Mouse (Mus musculus) spleen, embryonic (tissue): Measurements from ENCODE around the gene Hacd3.

ENCODE experiments used
- CTCF ChIA-PET: fragments of 350-600 bp; sonication (Branson Sonifier 250); formaldehyde crosslinking; loops from one replicate; lab custom pipeline; 2022; lab: Charles Lee

Gene Hacd3

DNA sequence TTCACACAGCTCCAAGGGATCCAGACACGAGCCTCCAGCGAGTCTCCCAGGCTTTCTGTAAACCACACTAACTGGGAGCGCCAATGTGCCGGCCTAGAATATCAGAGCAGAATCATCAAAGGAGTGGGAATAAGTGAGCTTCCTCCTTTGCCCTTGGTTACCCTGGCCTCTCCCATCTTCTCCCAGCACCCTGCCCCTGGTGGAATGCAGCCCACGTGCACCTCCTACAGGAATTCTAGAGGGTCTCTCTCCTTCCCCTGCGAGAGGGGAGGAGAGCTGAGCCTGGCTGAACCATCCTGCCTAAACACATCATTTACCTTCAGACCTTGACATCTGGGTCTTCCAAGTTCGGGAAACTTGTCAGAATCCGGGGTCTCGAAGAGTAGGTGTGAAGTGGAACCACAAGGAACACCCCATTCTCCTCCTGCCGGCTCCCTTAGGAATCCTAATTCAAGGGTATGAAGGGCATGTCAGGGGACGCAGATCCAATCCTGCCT lies 70.3 kb downstream of the Hacd3 start, which contains the start of gene Slc24a1:
Slc24a1 (minus strand) TSS at position 447 of the 497 bp plus-strand sequence.
- CTCF ChIA-PET = no interaction called here

GRCm38 (mm10) chr9:64947483-64948095 lies 73.9 kb downstream of the Hacd3 start:
- CTCF ChIA-PET = interaction anchor here (0.6 kb wide), 3 partner anchors 16 to 198 kb away, joined by 3 to 10 read pairs (median 5); no protein-coding TSS in a partner anchor

GRCm38 (mm10) chr9:64943997-64944396 lies 77.5 kb downstream of the Hacd3 start:
- CTCF ChIA-PET = interaction anchor here (0.7 kb wide), 1 partner anchor 502 kb away, joined by 3 read pairs; no protein-coding TSS in a partner anchor

GRCm38 (mm10) chr9:64941650-64942049 lies 79.8 kb downstream of the Hacd3 start:
- CTCF ChIA-PET = no interaction called here

- CTCF ChIA-PET = no interaction called here
Observed at GRCm38 (mm10) chr9:64940731-64941346, 80.7 kb downstream of the Hacd3 start.

- CTCF ChIA-PET = no interaction called here
Observed at GRCm38 (mm10) chr9:64939790-64940189, 81.7 kb downstream of the Hacd3 start.

GRCm38 (mm10) chr9:64939281-64939680 lies 82.2 kb downstream of the Hacd3 start:
- CTCF ChIA-PET = no interaction called here

DNA sequence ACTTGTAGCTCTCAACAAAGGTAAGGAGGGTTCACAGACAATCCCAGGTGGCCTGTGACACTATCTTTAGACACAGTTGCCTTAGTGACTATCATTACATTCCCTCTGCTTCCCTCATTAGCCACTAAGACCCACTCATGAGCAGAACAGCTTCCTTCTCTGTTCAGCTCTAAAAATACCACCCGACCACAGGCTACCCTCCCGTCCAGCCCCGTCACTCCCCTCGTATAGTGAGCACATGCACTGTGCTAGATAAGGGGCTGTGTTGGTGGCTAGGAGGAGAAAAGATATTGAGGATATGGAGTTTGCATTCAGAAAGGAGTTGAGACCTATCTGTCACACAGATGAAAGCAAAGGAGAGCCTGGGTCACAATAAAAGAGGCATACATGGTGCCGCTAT lies 83.0 kb downstream of the Hacd3 start:
- CTCF ChIA-PET = no interaction called here

GRCm38 (mm10) chr9:64937491-64937890 lies 84.0 kb downstream of the Hacd3 start:
- CTCF ChIA-PET = no interaction called here
